Mouse (Mus musculus): ENCODE results near the gene Dctpp1.

Dctpp1 gene

DNA sequence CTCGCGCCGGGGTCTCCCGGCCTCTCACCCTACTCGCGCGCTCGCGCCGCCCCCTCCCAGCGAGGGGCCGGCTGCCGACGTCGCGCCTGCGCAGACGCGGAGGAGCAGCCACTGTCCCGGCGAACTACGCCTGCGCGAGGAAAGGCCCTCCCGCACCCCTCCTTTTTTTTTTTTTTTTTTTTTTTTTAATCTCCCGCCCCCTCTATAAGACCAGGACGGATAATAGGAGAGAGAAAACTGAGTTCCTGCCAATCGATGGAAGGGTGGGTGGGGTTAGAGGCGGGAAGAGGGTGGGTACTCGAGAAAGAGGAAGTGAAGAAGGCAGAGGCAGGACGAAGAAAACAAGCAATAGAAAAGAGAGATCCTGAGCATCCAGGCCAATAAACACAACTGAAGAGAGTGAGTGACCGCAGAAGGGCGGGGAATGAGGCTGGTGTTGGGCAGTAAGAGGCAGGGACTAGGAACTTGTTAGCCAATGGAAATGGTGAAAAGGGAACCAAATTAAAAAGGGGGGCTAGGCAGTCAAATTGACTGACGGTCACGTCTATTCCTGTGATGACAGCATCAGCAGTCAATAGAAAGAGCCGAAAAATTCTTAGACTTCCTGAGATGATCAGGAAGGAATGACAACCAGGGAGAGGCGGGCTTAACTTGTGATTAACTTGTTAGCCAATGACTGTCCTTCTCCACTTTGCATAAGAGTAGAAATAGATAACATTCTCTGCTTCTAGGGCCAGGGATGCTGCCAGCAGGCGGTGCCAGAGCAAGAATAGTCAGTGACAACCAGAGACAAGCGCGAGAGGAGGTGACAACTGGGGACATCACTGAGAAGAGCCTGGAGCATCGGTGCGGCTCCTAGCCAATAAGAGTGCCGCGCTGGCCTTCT lies 51.7 kb downstream of the Dctpp1 start, which contains the start of gene Mylpf:
Mylpf (plus strand) TSS at position 338 of the 886 bp plus-strand sequence.
- DNase-seq, result peak; percentile 98

DNA sequence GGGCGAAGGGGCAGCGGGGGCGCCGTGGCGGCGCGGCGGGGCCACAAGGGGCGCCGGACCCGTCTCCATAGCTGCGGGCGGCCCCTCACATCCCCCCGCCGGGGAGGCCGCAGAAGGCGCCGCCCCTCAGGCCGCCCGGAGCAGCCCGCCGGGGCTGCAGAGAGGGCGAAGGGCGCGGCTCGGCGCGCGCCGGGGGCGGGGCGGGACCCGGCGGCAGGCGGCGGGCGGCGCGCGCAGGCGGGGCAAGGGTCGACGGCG lies 52.3 kb downstream of the Dctpp1 start, which contains the start of gene Tbc1d10b:
Tbc1d10b (minus strand) TSS at position 174 of the 258 bp plus-strand sequence.
- no peak for DNase-seq

DNA sequence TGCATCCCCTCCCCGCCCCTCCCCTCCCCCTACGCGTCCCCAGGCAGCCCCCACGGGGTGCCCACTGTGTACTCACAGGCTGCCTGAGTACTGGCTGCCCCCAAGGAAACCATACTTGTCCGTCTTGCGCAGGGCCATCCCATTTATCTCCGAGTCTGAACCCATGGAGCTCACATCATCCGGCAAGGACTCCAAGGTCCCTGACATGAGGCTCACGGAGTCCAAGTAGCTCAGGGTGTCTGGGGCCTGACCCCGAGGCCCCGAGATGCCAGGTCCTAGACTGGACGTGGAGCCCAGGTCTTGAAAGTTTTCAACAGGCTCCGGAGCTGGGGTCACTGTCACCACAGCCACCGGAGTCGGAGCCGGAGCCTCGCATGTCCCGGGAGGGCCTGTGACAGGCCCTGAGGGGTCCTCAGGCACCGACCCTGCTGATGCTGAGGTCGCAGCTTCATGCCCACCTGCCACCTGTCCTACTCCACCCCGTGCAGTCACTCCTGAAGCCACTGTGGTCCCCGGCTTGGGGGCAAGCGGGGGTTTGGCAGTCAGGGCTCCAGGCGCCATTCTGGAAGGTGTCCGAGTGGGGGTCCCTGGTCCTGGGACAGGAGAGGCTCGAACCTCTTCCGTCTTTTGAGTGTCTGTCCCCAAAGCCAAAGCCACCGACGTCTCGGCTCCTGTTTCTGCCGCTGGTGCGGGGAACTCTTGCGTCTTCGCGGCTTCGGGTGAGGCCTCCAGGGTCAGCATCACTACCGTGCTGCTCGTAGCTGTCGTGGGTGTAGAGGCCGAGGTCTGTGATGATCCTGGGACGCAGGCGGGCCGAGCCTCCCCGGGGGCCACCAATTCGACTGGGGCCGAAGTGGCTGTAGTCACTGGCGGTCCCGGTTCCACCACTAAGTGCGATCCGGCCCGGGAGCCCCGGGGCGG lies 52.9 kb downstream of the Dctpp1 start:
- DNase-seq, result no peak

Data from kidney, postnatal 14 days (tissue).